Mouse (Mus musculus) forebrain, embryonic 15.5 days (tissue): ENCODE data around the gene Rprd1b. TPM values are rescaled to one million over a fixed set of nuclear protein-coding genes. Genes with fewer than 3 reads are reported as not detected.

Experiments used
- ATAC-seq: fragments of 200-750 bp; cut with Nextera tagmentation; replicated peaks from 2 replicates; pipeline ENCODE4 v1.8.0; 2017; ENCODE audit warnings: mild to moderate bottlenecking, moderate TSS enrichment, moderate library complexity
- H3K27ac ChIP-seq: fragments of 300-500 bp; sonication (generic); replicated peaks from 2 replicates; pipeline ENCODE4 v1.5.1; 2015; ENCODE audit warnings: mild to moderate bottlenecking, inconsistent platforms
- H3K27me3 ChIP-seq: fragments of 300-500 bp; sonication (generic); 2 replicates; pipeline ENCODE4 v1.6.1; 2015; ENCODE audit warnings: inconsistent platforms
- H3K36me3 ChIP-seq: fragments of 300-500 bp; sonication (generic); 2 replicates; pipeline ENCODE4 v1.6.1; 2015; ENCODE audit warnings: mild to moderate bottlenecking, inconsistent platforms
- H3K4me1 ChIP-seq: fragments of 300-500 bp; sonication (generic); 2 replicates; pipeline ENCODE4 v1.6.1; 2015; ENCODE audit warnings: inconsistent platforms
- H3K4me2 ChIP-seq: fragments of 300-500 bp; sonication (generic); replicated peaks from 2 replicates; pipeline ENCODE4 v1.6.1; 2015; ENCODE audit warnings: mild to moderate bottlenecking, inconsistent platforms
- H3K4me3 ChIP-seq: fragments of 300-500 bp; sonication (generic); 2 replicates; pipeline ENCODE4 v1.5.1; 2015; ENCODE audit warnings: mild to moderate bottlenecking, inconsistent platforms
- H3K9ac ChIP-seq: fragments of 300-500 bp; sonication (generic); replicated peaks from 2 replicates; pipeline ENCODE4 v1.6.1; 2015; ENCODE audit warnings: mild to moderate bottlenecking, inconsistent platforms
- H3K9me3 ChIP-seq: fragments of 300-500 bp; sonication (generic); 2 replicates; pipeline ENCODE4 v1.6.1; 2016; ENCODE audit warnings: inconsistent platforms
- WGBS: fragments of 180-500 bp; shearing (Covaris S2); methylation state at CpG from one replicate; pipeline ENCODE4 v1.1.7; 2015; ENCODE audit warnings: mixed read lengths; 5-methylcytosine and 5-hydroxymethylcytosine counted together
- polyA plus RNA-seq: library from polyadenylated mRNA; unstranded; fragments of >200 nt; fragmentation: Nextera tagmentation; extraction: Ambion mirVana; gene quantifications from 2 replicates; pipeline ENCODE4 v1.2.1, GENCODE M21; 2015

Gene Rprd1b
- polyA plus RNA-seq, 1 experiment from 2014 or later = 44.1 TPM

- no peak overlapping the region for H3K27ac ChIP-seq
- H3K4me2 ChIP-seq = no peak overlapping the region
- no peaks in the 10 kb centered on the region for H3K9me3 ChIP-seq
- H3K4me1 ChIP-seq = peaks cover 4% of the 10 kb centered on the region; the same call in 1 of the 2 replicates
- H3K27me3 ChIP-seq = no peaks in the 10 kb centered on the region
- no peak for ATAC-seq
- WGBS = 92% methylated on average over 13 of the region's 13 CpGs
- no peak overlapping the region for H3K9ac ChIP-seq
- no peaks in the 10 kb centered on the region for H3K36me3 ChIP-seq
- H3K4me3 ChIP-seq = no peak overlapping the region
Observed at GRCm38 (mm10) chr2:158131197-158131835, 103.0 kb downstream of the Rprd1b start.

DNA sequence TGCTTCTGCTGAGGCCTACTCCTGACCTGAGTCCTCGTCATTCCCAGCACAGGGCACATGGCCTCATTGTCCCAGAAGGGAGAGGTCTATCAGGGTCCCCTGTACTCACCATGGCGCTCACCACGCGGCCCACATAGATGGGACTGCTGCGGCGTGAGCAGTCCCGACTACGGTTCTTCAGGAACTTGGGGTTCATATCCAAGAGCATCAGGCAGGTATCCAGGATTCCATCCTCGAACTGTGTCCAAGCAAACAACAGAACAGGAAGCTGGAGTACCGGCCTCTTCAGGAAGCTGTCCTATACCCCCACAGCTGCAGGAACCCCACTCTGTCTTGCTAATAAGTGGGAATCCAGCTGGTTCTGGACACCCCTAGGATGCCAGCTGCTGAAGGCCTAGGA is 104.0 kb downstream of the Rprd1b start:
- no peak overlapping the region for H3K4me2 ChIP-seq
- no peak overlapping the region for H3K9ac ChIP-seq
- H3K36me3 ChIP-seq = no peaks in the 10 kb centered on the region
- no peak overlapping the region for H3K4me3 ChIP-seq
- 85% methylated on average over 10 of the region's 10 CpGs for WGBS
- H3K9me3 ChIP-seq = no peaks in the 10 kb centered on the region
- ATAC-seq = no peak
- no peaks in the 10 kb centered on the region for H3K27me3 ChIP-seq
- H3K27ac ChIP-seq = no peak overlapping the region
- peaks cover 4% of the 10 kb centered on the region; the same call in 1 of the 2 replicates for H3K4me1 ChIP-seq

DNA sequence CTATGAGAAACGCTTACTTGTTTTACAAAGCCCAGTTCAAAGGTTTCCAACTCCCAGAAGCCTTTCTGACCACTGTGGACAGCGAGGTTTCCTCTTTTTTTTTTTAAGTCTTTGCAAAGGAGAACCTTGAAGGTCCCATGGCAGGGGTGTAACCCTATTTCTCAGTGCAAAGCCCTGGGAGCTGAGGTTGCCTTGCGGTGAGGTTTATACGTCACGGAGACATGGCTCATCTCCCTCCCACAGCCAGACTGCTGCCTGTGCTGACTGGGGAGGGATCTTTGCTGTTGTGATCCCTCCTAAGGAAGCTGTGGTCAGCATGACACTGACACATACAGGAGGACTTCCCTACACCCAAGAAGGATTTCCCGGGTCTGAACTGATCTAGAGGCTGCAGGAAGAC is 104.8 kb downstream of the Rprd1b start:
- Histone ChIP-seq H3K9ac (no peak overlapping the region), H3K4me1 (peaks cover 4% of the 10 kb centered on the region; the same call in 1 of the 2 replicates), H3K27ac (no peak overlapping the region), H3K4me2 (no peak overlapping the region), H3K27me3 (no peaks in the 10 kb centered on the region), H3K4me3 (no peak overlapping the region), H3K36me3 (no peaks in the 10 kb centered on the region), H3K9me3 (no peaks in the 10 kb centered on the region)
- 83% methylated on average over 6 of the region's 6 CpGs for WGBS
- ATAC-seq = no peak

DNA sequence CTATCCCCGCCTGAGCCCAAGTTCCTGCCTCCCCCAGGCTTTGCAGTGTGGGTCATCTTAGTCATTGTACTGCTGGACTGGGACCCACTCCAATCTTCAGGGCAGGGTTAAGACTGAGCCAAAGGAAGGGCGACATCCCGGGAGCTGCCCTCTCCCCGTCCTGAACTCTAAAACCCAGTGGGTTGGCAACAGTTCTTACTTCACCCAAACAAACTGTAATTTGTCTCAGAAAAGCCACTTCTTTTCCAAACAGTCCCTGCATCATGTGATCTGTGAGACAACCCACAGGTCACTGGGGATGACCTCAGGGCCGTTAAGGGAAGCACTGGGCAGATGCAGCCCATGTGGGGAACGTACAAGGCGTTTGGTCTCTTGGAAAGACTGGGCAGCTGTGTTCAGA is 107.9 kb downstream of the Rprd1b start:
- Histone ChIP-seq H3K4me3 (no peak overlapping the region), H3K4me1 (peaks cover 15% of the 10 kb centered on the region), H3K27ac (no peak overlapping the region), H3K4me2 (no peak overlapping the region), H3K9me3 (no peaks in the 10 kb centered on the region), H3K36me3 (no peaks in the 10 kb centered on the region), H3K9ac (no peak overlapping the region), H3K27me3 (no peaks in the 10 kb centered on the region)
- ATAC-seq = no peak
- 65% methylated on average over 7 of the region's 7 CpGs for WGBS

DNA sequence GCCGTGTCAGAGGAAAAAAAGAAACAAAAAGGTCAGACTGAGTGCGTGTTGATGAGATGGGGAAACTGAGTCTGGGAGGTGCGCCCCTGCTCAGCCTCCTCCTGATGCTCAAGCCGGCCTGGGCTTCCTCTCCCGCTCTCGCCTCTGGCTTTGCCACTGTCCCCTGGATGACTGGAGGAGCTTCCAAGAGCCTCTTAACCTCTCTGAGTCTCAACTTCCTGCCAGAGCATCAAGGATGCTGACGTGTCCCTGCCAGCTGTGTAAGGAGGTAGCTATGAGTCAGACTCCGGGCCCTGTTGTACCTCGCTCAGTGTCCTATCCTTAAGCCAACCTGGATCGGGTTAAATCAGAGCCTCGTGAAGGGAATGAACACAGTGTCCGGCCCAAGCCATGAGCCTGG is 109.5 kb downstream of the Rprd1b start:
- H3K27me3 ChIP-seq = no peaks in the 10 kb centered on the region
- no peak for ATAC-seq
- H3K9me3 ChIP-seq = no peaks in the 10 kb centered on the region
- H3K4me3 ChIP-seq = no peak overlapping the region
- H3K4me1 ChIP-seq = peaks cover 15% of the 10 kb centered on the region
- H3K27ac ChIP-seq = no peak overlapping the region
- H3K9ac ChIP-seq = no peak overlapping the region
- H3K36me3 ChIP-seq = no peaks in the 10 kb centered on the region
- H3K4me2 ChIP-seq = no peak overlapping the region
- WGBS = 92% methylated on average over 12 of the region's 12 CpGs

- 88% methylated on average over 9 of the region's 9 CpGs for WGBS
- no peak for ATAC-seq
- Histone ChIP-seq H3K4me1 (peaks cover 15% of the 10 kb centered on the region), H3K27me3 (no peaks in the 10 kb centered on the region), H3K9me3 (no peaks in the 10 kb centered on the region), H3K9ac (no peak overlapping the region), H3K27ac (no peak overlapping the region), H3K4me2 (no peak overlapping the region), H3K4me3 (no peak overlapping the region), H3K36me3 (no peaks in the 10 kb centered on the region)
Observed at GRCm38 (mm10) chr2:158138778-158139177, 110.5 kb downstream of the Rprd1b start.

DNA sequence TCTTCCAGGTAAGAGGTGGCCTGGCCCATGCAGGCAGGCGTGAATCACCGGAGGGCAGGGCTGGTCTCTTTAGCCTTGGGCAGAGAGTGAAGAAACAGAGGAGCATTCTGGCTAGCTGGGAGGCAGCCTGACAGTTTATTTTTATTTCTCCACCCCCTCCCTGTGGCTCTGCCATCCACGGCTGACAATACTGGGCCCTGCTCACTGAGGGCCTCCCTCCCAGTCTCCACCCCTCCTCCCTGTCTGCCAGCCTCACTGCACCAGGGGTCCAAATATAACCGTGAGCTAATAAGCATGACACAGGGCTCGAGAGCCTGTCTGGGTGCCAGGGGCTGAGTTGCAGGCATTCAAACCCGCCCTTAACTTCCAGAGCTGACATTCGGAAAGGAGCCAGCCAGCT is 111.3 kb downstream of the Rprd1b start:
- H3K27ac ChIP-seq = peak overlapping the region; percentile 44
- WGBS = 24% methylated on average over 7 of the region's 7 CpGs

DNA sequence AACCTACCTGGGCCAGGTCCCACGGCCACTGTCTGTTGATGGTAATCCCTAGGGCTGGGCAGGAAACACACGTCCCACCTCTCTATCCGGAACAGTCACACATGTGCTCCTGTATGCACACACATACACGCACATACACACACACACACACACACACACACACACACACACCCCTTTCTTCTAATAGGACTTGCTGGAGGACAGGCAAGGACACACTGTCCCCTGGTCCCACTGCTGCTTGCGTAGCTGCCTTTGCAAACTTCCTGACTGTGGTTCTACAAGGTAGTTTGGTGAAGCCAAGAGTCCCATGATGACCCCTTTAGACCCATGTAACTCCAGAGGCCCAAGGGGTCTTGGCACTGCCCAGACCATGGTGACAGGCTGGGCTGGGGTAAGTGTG is 112.4 kb downstream of the Rprd1b start:
- no peak overlapping the region for H3K27ac ChIP-seq
- 89% methylated on average over 5 of the region's 5 CpGs for WGBS
- H3K9me3 ChIP-seq = no peaks in the 10 kb centered on the region
- ATAC-seq = no peak
- H3K4me2 ChIP-seq = no peak overlapping the region
- no peak overlapping the region for H3K9ac ChIP-seq
- H3K27me3 ChIP-seq = no peaks in the 10 kb centered on the region
- H3K36me3 ChIP-seq = no peaks in the 10 kb centered on the region
- H3K4me3 ChIP-seq = no peak overlapping the region
- H3K4me1 ChIP-seq = peaks cover 15% of the 10 kb centered on the region

More for the DNA sequence above, 111.3 kb downstream of the Rprd1b start:
- H3K36me3 ChIP-seq = no peaks in the 10 kb centered on the region
- no peak overlapping the region for H3K4me3 ChIP-seq
- H3K9ac ChIP-seq = no peak overlapping the region
- H3K27me3 ChIP-seq = no peaks in the 10 kb centered on the region
- peaks cover 15% of the 10 kb centered on the region for H3K4me1 ChIP-seq
- H3K9me3 ChIP-seq = no peaks in the 10 kb centered on the region
- ATAC-seq = peak; percentile 85
- no peak overlapping the region for H3K4me2 ChIP-seq

DNA sequence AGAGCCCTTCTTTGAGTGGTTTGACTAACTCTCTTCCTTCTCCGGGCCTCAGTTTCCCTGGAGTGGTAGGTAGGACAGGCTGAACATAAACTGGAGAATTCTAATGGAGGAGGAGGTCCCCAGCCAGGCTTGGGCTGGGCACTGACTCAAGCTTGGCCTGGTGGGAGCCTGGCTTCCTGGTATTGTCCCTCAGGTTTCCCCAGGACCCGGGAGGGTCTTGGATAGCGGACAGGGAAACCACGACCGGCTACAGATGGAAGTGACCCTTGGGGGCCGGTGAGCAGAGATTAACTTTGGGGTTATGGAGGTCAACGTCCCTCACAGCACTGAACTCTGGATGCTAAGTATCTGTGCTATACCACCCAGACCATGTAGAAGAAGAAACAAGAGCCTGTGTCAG is 113.0 kb downstream of the Rprd1b start:
- 87% methylated on average over 7 of the region's 7 CpGs for WGBS
- Histone ChIP-seq H3K36me3 (no peaks in the 10 kb centered on the region), H3K27ac (no peak overlapping the region), H3K27me3 (peaks cover 3% of the 10 kb centered on the region; the same call in 1 of the 2 replicates), H3K4me1 (peaks cover 19% of the 10 kb centered on the region), H3K9me3 (no peaks in the 10 kb centered on the region), H3K9ac (no peak overlapping the region), H3K4me3 (no peak overlapping the region), H3K4me2 (no peak overlapping the region)
- no peak for ATAC-seq

- Histone ChIP-seq H3K9me3 (no peaks in the 10 kb centered on the region), H3K36me3 (no peaks in the 10 kb centered on the region), H3K4me2 (no peak overlapping the region), H3K27ac (no peak overlapping the region), H3K4me1 (peaks cover 21% of the 10 kb centered on the region), H3K27me3 (peaks cover 3% of the 10 kb centered on the region; the same call in 1 of the 2 replicates), H3K4me3 (no peak overlapping the region), H3K9ac (no peak overlapping the region)
- no peak for ATAC-seq
- 91% methylated on average over 7 of the region's 7 CpGs for WGBS
Observed at GRCm38 (mm10) chr2:158141690-158142440, 113.6 kb downstream of the Rprd1b start.

GRCm38 (mm10) chr2:158142981-158143380 is 114.7 kb downstream of the Rprd1b start:
- H3K4me1 ChIP-seq = peaks cover 21% of the 10 kb centered on the region
- no peaks in the 10 kb centered on the region for H3K9me3 ChIP-seq
- ATAC-seq = no peak
- no peak overlapping the region for H3K27ac ChIP-seq
- no peaks in the 10 kb centered on the region for H3K36me3 ChIP-seq
- H3K4me2 ChIP-seq = no peak overlapping the region
- no peak overlapping the region for H3K9ac ChIP-seq
- H3K27me3 ChIP-seq = peaks cover 3% of the 10 kb centered on the region; the same call in 1 of the 2 replicates
- no peak overlapping the region for H3K4me3 ChIP-seq
- WGBS = 87% methylated on average over 18 of the region's 18 CpGs

DNA sequence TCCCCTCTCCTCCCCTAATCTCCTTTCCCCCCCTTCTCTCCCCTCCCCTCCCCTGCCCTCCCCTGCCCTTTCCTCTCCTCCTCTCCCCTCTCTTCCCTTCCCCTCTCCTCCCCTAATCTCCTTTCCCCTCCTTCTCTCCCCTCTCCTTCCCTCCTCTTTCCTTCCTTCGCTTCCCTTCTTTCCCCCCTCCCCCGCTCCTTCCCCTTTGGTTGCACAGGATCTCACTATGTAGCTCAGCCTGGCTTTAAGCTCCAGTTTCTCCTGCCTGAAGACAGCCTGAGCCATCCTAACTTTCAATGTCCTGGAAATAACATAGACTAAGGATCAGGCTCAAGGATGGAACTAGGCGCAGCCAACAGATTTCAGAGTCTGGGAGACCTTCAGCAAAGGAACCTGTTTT is 115.5 kb downstream of the Rprd1b start:
- no peak overlapping the region for H3K9ac ChIP-seq
- 62% methylated on average over 3 of the region's 3 CpGs for WGBS

More for the DNA sequence above, 115.5 kb downstream of the Rprd1b start:
- peaks cover 3% of the 10 kb centered on the region; the same call in 1 of the 2 replicates for H3K27me3 ChIP-seq
- H3K36me3 ChIP-seq = no peaks in the 10 kb centered on the region
- H3K4me1 ChIP-seq = peaks cover 21% of the 10 kb centered on the region
- no peak for ATAC-seq
- no peaks in the 10 kb centered on the region for H3K9me3 ChIP-seq
- no peak overlapping the region for H3K4me2 ChIP-seq
- no peak overlapping the region for H3K27ac ChIP-seq
- H3K4me3 ChIP-seq = no peak overlapping the region
